Mouse (Mus musculus): ENCODE measurements around the gene Pla2g4a.

Gene Pla2g4a

DNA sequence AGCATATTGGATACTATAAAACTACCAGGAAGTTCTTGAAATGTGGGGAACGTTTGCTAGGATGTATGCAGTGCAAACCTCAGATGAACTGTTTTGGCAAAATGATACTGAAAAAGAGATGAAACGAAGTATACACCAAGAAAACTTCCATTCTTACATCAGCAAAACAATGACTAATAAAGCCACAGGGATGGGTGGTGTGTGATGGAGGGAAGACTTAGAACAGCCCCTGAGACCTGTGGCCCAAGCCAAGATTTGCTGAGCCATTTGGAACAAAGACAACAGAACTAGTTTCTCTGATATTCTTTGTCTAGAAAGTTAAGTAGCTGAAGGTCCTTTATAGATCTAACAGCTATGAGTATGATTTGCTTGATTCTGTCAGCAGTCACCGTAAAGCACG is 105.5 kb downstream of the Pla2g4a start:
- DNase-seq (ENCODE audit: low spot score): no peak

DNA sequence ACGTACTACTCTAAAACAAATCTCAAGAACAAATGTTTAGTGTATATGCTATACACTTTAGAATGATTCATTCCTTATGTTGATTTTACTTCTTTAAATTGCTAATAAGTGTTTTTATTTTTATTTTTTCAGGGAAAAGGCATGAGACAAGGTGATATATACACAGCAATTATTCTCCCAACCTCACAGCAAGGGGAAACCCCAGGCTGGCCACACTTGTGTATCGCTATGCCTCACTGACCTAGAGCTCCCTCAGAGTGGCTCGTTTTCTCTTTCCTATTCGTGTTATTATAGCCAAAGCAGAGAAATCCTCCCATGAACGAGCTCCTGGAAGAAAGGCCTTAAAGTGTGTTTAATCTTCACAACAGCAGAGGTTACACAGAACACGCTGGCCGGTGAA is 106.2 kb downstream of the Pla2g4a start:
- DNase-seq (ENCODE audit: low spot score): no peak

DNA sequence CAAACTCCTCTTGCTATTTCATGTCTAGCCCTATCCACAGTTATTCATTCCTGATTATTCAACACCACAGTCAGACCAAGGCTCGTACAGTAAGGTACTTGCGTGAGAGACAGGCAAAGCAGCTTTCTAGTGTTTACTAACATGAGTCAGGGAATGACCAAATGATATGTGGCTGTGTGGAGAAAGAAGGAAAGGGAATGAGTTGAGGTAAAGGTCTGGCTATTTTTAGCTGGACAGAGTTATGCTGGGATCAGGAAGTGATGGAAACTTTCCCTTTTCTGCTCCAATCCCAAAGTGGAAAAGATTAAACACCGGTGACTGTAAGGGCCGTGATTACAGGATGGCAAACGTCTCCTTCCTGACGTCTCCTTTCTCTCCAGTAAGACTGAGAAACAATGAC is 114.4 kb downstream of the Pla2g4a start:
- no peak for DNase-seq (ENCODE audit: low spot score)

DNA sequence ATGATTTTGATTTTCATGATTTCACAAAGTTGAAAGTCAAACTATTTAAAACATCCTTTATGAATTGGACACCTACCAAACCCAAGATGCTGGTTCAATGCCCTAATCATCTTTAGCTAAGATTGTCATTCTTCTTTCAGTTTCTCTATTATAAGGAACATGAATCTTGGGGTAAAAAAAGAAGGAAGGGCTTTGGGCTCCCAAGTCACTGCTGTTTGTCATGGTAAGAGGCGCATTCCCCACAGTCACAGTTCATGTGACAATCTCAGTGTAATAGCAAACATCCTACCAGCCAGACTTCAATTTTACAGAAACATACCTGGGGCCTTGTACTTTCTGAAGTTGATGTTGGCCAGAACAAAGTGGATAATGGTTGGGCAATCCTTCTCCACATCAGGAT is 119.2 kb downstream of the Pla2g4a start:
- no peak for DNase-seq (ENCODE audit: low spot score)

- no peak for DNase-seq (ENCODE audit: low spot score)
These were observed 120.1 kb downstream of the Pla2g4a start for GRCm38 (mm10) chr1:149840961-149841416.

- DNase-seq (ENCODE audit: low spot score): no peak
These were observed 120.7 kb downstream of the Pla2g4a start for GRCm38 (mm10) chr1:149840312-149840930.

GRCm38 (mm10) chr1:149836496-149836895 is 124.6 kb downstream of the Pla2g4a start:
- DNase-seq (ENCODE audit: low spot score): no peak

- no peak for DNase-seq (ENCODE audit: low spot score)
These were observed 127.2 kb downstream of the Pla2g4a start for GRCm38 (mm10) chr1:149833876-149834275.

DNA sequence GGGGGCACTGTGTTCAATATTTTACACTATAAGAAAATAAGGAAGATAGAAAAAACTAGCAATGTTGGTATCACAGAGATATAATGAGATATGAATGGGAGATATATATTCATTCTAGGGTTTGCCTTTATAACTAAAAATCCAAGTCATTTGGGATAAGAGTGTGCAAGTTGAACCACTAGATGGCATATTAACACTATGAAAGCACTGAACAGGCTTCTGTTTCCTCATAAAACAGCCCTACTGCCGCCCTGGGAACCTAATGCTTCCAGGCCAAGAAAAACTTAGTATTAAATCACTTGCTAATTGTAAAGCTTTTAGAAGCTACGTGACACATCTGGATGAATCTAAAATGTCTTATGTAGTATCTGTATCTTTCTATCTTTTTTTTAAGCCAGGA is 128.1 kb downstream of the Pla2g4a start:
- DNase-seq (ENCODE audit: low spot score): no peak

- DNase-seq (ENCODE audit: low spot score): no peak
These were observed 128.6 kb downstream of the Pla2g4a start for GRCm38 (mm10) chr1:149832514-149832913.

GRCm38 (mm10) chr1:149831100-149831499 is 130.0 kb downstream of the Pla2g4a start:
- no peak for DNase-seq (ENCODE audit: low spot score)

GRCm38 (mm10) chr1:149813616-149814345 is 147.3 kb downstream of the Pla2g4a start:
- DNase-seq (ENCODE audit: low spot score): no peak

DNA sequence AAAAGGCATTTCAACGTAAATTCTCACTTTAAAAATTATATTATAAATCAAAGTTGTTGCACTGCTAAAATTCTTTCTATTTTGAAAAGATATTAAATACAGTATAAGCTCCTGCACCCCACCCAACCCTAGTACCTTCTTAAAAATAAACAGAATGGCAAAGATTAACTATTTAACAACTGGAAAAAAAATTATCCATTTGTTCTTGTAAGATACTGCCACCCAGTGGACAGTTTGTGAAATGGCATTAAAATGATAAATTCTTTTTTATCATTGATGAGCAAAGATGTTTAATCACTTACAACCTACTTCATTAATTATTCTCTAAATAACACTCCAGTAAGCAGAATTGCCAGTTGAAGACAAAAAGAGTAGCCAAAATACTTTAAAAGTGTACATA is 151.6 kb downstream of the Pla2g4a start:
- DNase-seq (ENCODE audit: low spot score): no peak
